Mouse (Mus musculus): ENCODE measurements around the gene BC067074. TPM values are rescaled to one million over a fixed set of nuclear protein-coding genes. Genes with fewer than 3 reads are reported as not detected.
"Not testable (repeated sequence)": the region's sequence is repeated elsewhere in the genome, so short reads cannot be mapped to it uniquely, and the experiment has no call there.

Gene BC067074
- total RNA-seq (2014; rRNA removed) = 2.4 and 3.5 TPM in 2 replicates
- 0.48 and 0.72 TPM in 2 replicates for polyA plus RNA-seq (2015; fragmentation: Nextera tagmentation; extraction: Ambion mirVana)

DNA sequence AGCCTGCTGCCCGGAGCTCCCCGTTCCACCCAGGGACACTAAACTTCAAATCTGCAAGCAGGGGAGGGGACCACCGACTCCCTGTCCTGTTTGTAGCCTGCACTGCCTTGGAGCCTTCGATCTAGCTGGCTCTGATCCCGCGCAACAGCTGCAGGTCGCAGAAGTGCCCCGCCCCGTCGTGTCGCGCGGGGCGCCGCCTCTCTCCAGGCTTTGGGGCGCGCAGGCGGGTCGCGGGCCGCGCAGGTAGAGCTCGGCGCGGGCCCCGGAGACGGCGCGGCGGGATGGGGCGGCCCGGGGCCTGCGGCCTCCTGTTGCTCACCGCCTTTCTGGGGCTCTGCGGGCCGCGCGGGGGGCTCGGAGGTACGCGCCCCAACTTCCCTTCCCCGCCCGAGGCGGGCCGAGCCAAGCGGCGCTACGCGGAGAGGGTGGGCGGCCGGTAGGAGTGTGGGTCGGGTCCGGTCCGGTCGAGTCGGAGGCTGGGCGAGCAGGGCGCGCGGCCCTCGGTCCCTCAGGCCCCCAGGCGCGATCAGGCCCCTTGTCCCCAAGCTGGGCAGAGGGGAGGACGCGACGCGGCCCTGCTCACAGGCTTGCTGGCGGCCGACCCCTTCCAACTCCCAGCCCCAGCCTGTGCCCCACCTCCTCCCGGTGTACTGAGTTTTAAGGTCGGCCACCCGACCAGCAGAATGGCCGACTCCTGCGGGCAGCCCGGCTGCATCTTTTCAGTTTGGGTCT, at the start of gene BC067074:
Gene BC067074, plus strand, starts transcription at position 185 of the 732 bp plus-strand sequence.
- H3K4me1 ChIP-seq (ENCODE audit: insufficient read depth, low read length) = no peaks in the 10 kb centered on the region
- DNase-seq (ENCODE audit: low spot score) (peak; percentile 51), ATAC-seq (ENCODE audit: low FRiP score) (peak; percentile 69)
- peak within 1 kb of the TSS; percentile 46 for H3K9ac ChIP-seq (replicated peaks; ENCODE audit: low read length, poor library complexity, severe bottlenecking)
- H3K9me3 ChIP-seq (ENCODE audit: low read length) = no peaks in the 10 kb centered on the region
- TF ChIP-seq CTCF (IDR thresholded peaks at IDR 0.05) = no peak
- under 1% methylated on average over 48 of the region's 75 CpGs for whole genome bisulfite sequencing
- H3K27me3 ChIP-seq (ENCODE audit: insufficient read depth, low read length) = peaks cover 10% of the 10 kb centered on the region
- H3K27ac ChIP-seq (ENCODE audit: low read depth, low read length) = no peak within 1 kb of the TSS
- peak within 1 kb of the TSS; percentile 46 for H3K4me3 ChIP-seq (ENCODE audit: low read depth, low read length)
- no peaks in the 10 kb centered on the region for H3K36me3 ChIP-seq (ENCODE audit: insufficient read depth, low read length)
- peak within 1 kb of the TSS; percentile 77 for H3K4me2 ChIP-seq (ENCODE audit: low read depth, low read length, poor library complexity, severe bottlenecking)

DNA sequence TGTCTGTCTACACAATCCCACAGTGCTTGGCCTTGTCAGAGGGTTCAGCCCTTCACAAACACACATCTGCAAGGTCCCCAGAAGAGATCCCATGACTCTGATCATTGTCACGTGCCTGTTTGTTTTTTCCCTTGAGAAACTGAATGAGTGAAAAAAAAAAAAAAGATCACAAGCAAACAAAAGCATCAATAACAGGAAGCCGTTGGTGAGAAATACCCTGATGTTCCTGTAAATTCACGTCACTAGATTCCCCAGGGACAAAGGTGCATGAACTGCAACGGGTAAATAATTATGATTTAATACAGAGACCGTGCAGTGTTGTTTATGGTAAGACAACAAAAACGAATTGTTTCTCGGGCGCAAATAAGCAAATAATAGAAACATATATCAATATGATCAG, 47.9 kb upstream of the BC067074 start:
- ATAC-seq (ENCODE audit: low FRiP score) = no peak
- H3K4me3 ChIP-seq (ENCODE audit: low read depth, low read length) = no peak overlapping the region
- no peaks in the 10 kb centered on the region for H3K4me1 ChIP-seq (ENCODE audit: insufficient read depth, low read length)
- no peaks in the 10 kb centered on the region for H3K36me3 ChIP-seq (ENCODE audit: insufficient read depth, low read length)
- no peaks in the 10 kb centered on the region for H3K27me3 ChIP-seq (ENCODE audit: insufficient read depth, low read length)
- no peak for TF ChIP-seq CTCF (IDR thresholded peaks at IDR 0.05)
- no peak overlapping the region for H3K9ac ChIP-seq (replicated peaks; ENCODE audit: low read length, poor library complexity, severe bottlenecking)
- H3K9me3 ChIP-seq (ENCODE audit: low read length) = no peaks in the 10 kb centered on the region
- H3K27ac ChIP-seq (ENCODE audit: low read depth, low read length) = no peak overlapping the region
- 78% methylated on average over 8 of the region's 8 CpGs for WGBS
- DNase-seq (ENCODE audit: low spot score) = no peak
- no peak overlapping the region for H3K4me2 ChIP-seq (ENCODE audit: low read depth, low read length, poor library complexity, severe bottlenecking)

GRCm38 (mm10) chr13:113252580-113252979, 40.4 kb upstream of the BC067074 start:
- not testable (repeated sequence) for H3K36me3 ChIP-seq (ENCODE audit: insufficient read depth, low read length); H3K4me2 ChIP-seq (ENCODE audit: low read depth, low read length, poor library complexity, severe bottlenecking); H3K9me3 ChIP-seq (ENCODE audit: low read length); ATAC-seq (ENCODE audit: low FRiP score); H3K4me3 ChIP-seq (ENCODE audit: low read depth, low read length); DNase-seq (ENCODE audit: low spot score); H3K9ac ChIP-seq (replicated peaks; ENCODE audit: low read length, poor library complexity, severe bottlenecking); H3K4me1 ChIP-seq (ENCODE audit: insufficient read depth, low read length); H3K27ac ChIP-seq (ENCODE audit: low read depth, low read length); H3K27me3 ChIP-seq (ENCODE audit: insufficient read depth, low read length)
- WGBS = 85% methylated on average over 7 of the region's 7 CpGs

DNA sequence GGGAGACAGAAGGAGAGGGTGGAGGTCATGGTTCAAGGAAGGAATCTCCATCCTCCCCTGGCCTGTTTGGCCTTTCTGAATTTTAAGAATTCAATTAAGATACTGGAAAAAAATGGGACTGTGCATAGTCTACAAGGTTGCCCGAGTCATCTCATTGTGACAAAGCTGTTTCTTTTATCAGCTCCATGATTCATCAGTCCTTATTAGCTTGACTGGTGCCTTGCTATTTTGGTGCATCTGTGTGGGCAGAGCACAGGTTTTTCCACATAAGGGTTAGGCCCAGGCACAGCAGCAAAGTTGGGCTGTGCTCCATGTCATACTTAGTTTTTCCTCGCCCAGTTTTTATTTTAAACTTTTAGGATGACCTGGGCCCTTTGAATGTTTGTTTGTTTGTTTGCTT, 36.2 kb upstream of the BC067074 start:
- no peaks in the 10 kb centered on the region for H3K27me3 ChIP-seq (ENCODE audit: insufficient read depth, low read length)
- H3K36me3 ChIP-seq (ENCODE audit: insufficient read depth, low read length) = no peaks in the 10 kb centered on the region
- H3K4me2 ChIP-seq (ENCODE audit: low read depth, low read length, poor library complexity, severe bottlenecking) = no peak overlapping the region
- TF ChIP-seq CTCF (IDR thresholded peaks at IDR 0.05) = no peak
- H3K9me3 ChIP-seq (ENCODE audit: low read length) = no peaks in the 10 kb centered on the region
- H3K4me3 ChIP-seq (ENCODE audit: low read depth, low read length) = no peak overlapping the region
- no peak for ATAC-seq (ENCODE audit: low FRiP score)
- WGBS = 93% methylated on average over 2 of the region's 2 CpGs
- no peak overlapping the region for H3K27ac ChIP-seq (ENCODE audit: low read depth, low read length)
- H3K4me1 ChIP-seq (ENCODE audit: insufficient read depth, low read length) = no peaks in the 10 kb centered on the region
- H3K9ac ChIP-seq (replicated peaks; ENCODE audit: low read length, poor library complexity, severe bottlenecking) = no peak overlapping the region
- DNase-seq (ENCODE audit: low spot score) = no peak

GRCm38 (mm10) chr13:113257190-113257589, 35.8 kb upstream of the BC067074 start:
- Histone ChIP-seq H3K27ac (ENCODE audit: low read depth, low read length) (no peak overlapping the region), H3K4me2 (ENCODE audit: low read depth, low read length, poor library complexity, severe bottlenecking) (no peak overlapping the region), H3K36me3 (ENCODE audit: insufficient read depth, low read length) (no peaks in the 10 kb centered on the region), H3K9me3 (ENCODE audit: low read length) (no peaks in the 10 kb centered on the region), H3K27me3 (ENCODE audit: insufficient read depth, low read length) (no peaks in the 10 kb centered on the region), H3K9ac (replicated peaks; ENCODE audit: low read length, poor library complexity, severe bottlenecking) (no peak overlapping the region), H3K4me3 (ENCODE audit: low read depth, low read length) (no peak overlapping the region), H3K4me1 (ENCODE audit: insufficient read depth, low read length) (no peaks in the 10 kb centered on the region)
- no peak for ATAC-seq (ENCODE audit: low FRiP score)
- TF ChIP-seq CTCF (IDR thresholded peaks at IDR 0.05) = peak; percentile 38
- no peak for DNase-seq (ENCODE audit: low spot score)
- 42% methylated on average over 5 of the region's 5 CpGs for WGBS

DNA sequence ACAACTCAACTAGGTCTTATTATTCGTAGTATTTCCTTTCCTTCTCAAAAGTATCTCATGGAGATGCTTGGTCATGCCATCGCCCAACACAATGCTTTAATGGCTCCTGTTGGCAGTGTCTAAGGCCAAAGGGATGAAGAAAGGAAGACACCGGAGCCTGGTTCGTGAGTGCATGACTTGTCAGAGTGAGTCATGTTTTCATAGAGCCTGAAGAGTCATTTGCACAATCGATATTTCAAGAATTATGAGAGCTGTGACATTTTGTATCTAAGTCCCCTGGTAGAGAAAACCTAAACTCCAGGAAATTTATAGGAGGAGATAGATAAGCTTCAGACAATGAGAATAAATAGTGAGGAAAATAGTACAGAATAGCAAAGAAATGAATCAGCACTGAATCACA, 33.7 kb upstream of the BC067074 start:
- Histone ChIP-seq H3K4me3 (ENCODE audit: low read depth, low read length) (no peak overlapping the region), H3K9me3 (ENCODE audit: low read length) (no peaks in the 10 kb centered on the region), H3K4me2 (ENCODE audit: low read depth, low read length, poor library complexity, severe bottlenecking) (no peak overlapping the region), H3K27me3 (ENCODE audit: insufficient read depth, low read length) (no peaks in the 10 kb centered on the region), H3K4me1 (ENCODE audit: insufficient read depth, low read length) (no peaks in the 10 kb centered on the region; the same call in 1 of the 2 replicates), H3K9ac (replicated peaks; ENCODE audit: low read length, poor library complexity, severe bottlenecking) (no peak overlapping the region), H3K36me3 (ENCODE audit: insufficient read depth, low read length) (no peaks in the 10 kb centered on the region), H3K27ac (ENCODE audit: low read depth, low read length) (no peak overlapping the region)
- DNase-seq (ENCODE audit: low spot score) = no peak
- no peak for TF ChIP-seq CTCF (IDR thresholded peaks at IDR 0.05)
- 96% methylated on average over 5 of the region's 5 CpGs for WGBS
- ATAC-seq (ENCODE audit: low FRiP score) = no peak
